Mouse (Mus musculus): ENCODE data around the gene Fhl2.
A peak's percentile ranks its signal among the peaks of the same experiment; 100 is the strongest.

Gene Fhl2

GRCm38 (mm10) chr1:43108729-43109128 is 88.1 kb downstream of the Fhl2 start:
- DNase-seq (ENCODE audit: low spot score in 2 of 2), result no peak

GRCm38 (mm10) chr1:43098031-43098984 is 98.5 kb downstream of the Fhl2 start, which contains the start of the genes Tgfbrap1 and AI597479:
Gene Tgfbrap1 (minus strand): TSS chr1:43098637.
Gene AI597479 (plus strand): TSS chr1:43098710.
- peak; percentile 95 to 96 for DNase-seq (ENCODE audit: low spot score in 2 of 2)

GRCm38 (mm10) chr1:43094206-43094605 is 102.6 kb downstream of the Fhl2 start:
- no peak for DNase-seq (ENCODE audit: low spot score in 2 of 2)

GRCm38 (mm10) chr1:43092056-43093015 is 104.4 kb downstream of the Fhl2 start:
- DNase-seq (ENCODE audit: low spot score in 2 of 2), result peak; percentile 71 to 83

GRCm38 (mm10) chr1:43091306-43092055 is 105.3 kb downstream of the Fhl2 start:
- no peak for DNase-seq (ENCODE audit: low spot score in 2 of 2)

GRCm38 (mm10) chr1:43090418-43090817 is 106.4 kb downstream of the Fhl2 start:
- no peak for DNase-seq (ENCODE audit: low spot score in 2 of 2)

- DNase-seq (ENCODE audit: low spot score in 2 of 2), result no peak
Observed at GRCm38 (mm10) chr1:43082946-43083345, 113.8 kb downstream of the Fhl2 start.

- DNase-seq (ENCODE audit: low spot score in 2 of 2), result no peak
Observed at GRCm38 (mm10) chr1:43078124-43078523, 118.7 kb downstream of the Fhl2 start.

GRCm38 (mm10) chr1:43074791-43075190 is 122.0 kb downstream of the Fhl2 start:
- DNase-seq (ENCODE audit: low spot score in 2 of 2), result no peak
